Mouse (Mus musculus): Measurements from ENCODE around the gene Fes.

GRCm38 (mm10) chr7:80394600-80394999 is 6.9 kb upstream of the Fes start:
- no peak for TF ChIP-seq POLR2A (IDR thresholded peaks at IDR 0.05; ENCODE audit: insufficient read depth, low read depth, low read length)
- TF ChIP-seq CTCF (IDR thresholded peaks at IDR 0.05; ENCODE audit: insufficient read depth, low read depth, low read length), result no peak
